Mouse (Mus musculus): Measurements from ENCODE around the gene Fancg.

- TF ChIP-seq CTCF (IDR thresholded peaks at IDR 0.05; ENCODE audit: low read depth) (no peak), EP300 (IDR thresholded peaks at IDR 0.05; ENCODE audit: low read depth) (no peak)
These were observed 22.2 kb upstream of the Fancg start for GRCm38 (mm10) chr4:43032501-43032900.

All from liver, postnatal 0 days (tissue).